Mouse (Mus musculus): Measurements from ENCODE around the gene Gm5725. TPM values are rescaled to one million over a fixed set of nuclear protein-coding genes. Genes with fewer than 3 reads are reported as not detected.
"Not testable (repeated sequence)": the region's sequence is repeated elsewhere in the genome, so short reads cannot be mapped to it uniquely, and the experiment has no call there.

Gm5725 gene
- total RNA-seq (2017): not detected in 2 replicates

DNA sequence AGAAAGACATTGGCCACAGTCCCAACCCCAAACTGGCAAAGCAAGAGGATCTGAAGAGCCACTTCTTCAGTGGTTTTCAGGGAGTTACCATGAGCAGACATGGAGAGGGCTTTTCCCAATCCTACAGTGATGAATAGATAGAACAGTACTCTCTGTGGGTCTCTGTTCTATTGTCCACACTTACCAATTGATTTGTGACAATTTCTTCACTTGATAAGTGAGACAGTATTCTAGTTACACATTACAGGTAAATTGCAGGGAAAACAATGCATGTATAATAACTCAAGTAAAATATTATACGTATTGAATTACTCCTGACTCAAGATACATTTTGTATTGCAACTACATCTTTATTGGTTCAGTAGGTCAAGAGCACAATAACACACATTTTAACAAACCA, at the start of gene Gm5725:
Gene Gm5725 (minus strand): TSS at position 101 of the 400 bp plus-strand sequence.
- not testable (repeated sequence) for ATAC-seq (replicated peaks; ENCODE audit: low read depth, poor library complexity, severe bottlenecking)

GRCm38 (mm10) chr7:21832051-21832450, 12.0 kb downstream of the Gm5725 start, which contains the start of gene Vmn1r135:
Gene Vmn1r135 (plus strand): TSS chr7:21832351.
- not testable (repeated sequence) for ATAC-seq (replicated peaks; ENCODE audit: low read depth, poor library complexity, severe bottlenecking)

DNA sequence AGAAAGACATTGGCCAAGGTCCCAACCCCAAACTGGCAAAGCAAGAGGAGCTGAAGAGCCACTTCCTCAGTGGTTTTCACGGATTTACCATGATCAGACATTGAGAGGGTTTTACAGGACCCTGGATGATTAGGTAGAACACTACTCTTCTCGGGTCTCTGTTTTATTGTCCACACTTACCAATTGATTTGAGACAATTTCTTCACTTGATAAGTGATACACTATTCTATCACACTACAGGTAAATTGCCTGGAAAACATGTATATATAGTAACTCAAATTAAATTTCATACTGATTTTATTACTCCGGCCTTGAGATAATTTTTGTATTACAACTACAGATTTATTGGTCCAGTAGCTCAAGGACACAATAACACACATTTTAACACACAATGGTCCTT, 47.4 kb downstream of the Gm5725 start, which contains the start of gene Gm4177:
Gene Gm4177 (minus strand): TSS at position 101 of the 400 bp plus-strand sequence.
- ATAC-seq (replicated peaks; ENCODE audit: low read depth, poor library complexity, severe bottlenecking): not testable (repeated sequence)

Other genes starting within 250 kb of the Gm5725 start
- not detected in 2 replicates for gene Vmn1r132, start 230.2 kb downstream of the Gm5725 start, total RNA-seq (2017)
- gene Gm4175, start 82.8 kb downstream of the Gm5725 start, total RNA-seq (2017): not detected in 2 replicates
- gene Gm4177, start 47.5 kb downstream of the Gm5725 start, total RNA-seq (2017): not detected in 2 replicates
- not detected in 2 replicates for gene Vmn1r135, start 11.9 kb downstream of the Gm5725 start, total RNA-seq (2017)
- gene Gm5891, start 77.0 kb upstream of the Gm5725 start, total RNA-seq (2017): not detected in 2 replicates
- not detected in 2 replicates for gene Vmn1r137, start 150.3 kb upstream of the Gm5725 start, total RNA-seq (2017)
- not detected in 2 replicates for gene Vmn1r138, start 184.6 kb upstream of the Gm5725 start, total RNA-seq (2017)
- not detected in 2 replicates for gene Gm6176, start 212.0 kb upstream of the Gm5725 start, total RNA-seq (2017)
- gene Vmn1r139, start 224.8 kb upstream of the Gm5725 start, total RNA-seq (2017): not detected in 2 replicates

All from common myeloid progenitor, adult 5-6 weeks (primary cell).